Mouse (Mus musculus): ENCODE results near the gene Gm4791.

DNA sequence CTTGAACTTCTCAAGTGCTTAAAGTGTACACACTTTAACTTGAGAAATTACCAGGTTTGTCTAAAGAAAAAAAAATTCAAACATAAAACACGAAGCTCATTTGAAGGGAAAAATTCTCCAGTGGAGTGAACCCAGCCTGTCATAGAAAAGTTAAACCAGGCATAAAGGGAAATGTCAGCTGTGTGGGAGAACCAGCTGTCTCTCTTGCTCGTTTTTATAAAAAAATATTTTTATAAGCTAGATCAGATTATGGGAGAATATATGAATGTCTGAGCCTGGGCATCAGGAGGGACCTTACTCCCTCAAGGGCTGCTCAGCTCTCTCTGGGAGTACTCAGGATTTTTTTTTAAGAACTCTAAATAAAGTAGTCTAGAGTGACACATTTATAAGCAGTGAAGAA, 15.1 kb upstream of the Gm4791 start:
- TF ChIP-seq CTCF (IDR thresholded peaks at IDR 0.05; ENCODE audit: extremely low read depth, insufficient read depth, insufficient read length, insufficient replicate concordance) (no peak), POLR2A (IDR thresholded peaks at IDR 0.05; ENCODE audit: low read depth, low read length) (no peak)
